Mouse (Mus musculus): ENCODE results near the gene A030014E15Rik. TPM values are rescaled to one million over a fixed set of nuclear protein-coding genes. Genes with fewer than 3 reads are reported as not detected.
"Not testable (repeated sequence)": the region's sequence is repeated elsewhere in the genome, so short reads cannot be mapped to it uniquely, and the experiment has no call there.

A030014E15Rik gene
- not detected in 2 replicates for polyA plus RNA-seq (2014; fragmentation: Nextera tagmentation; extraction: Ambion mirVana)

DNA sequence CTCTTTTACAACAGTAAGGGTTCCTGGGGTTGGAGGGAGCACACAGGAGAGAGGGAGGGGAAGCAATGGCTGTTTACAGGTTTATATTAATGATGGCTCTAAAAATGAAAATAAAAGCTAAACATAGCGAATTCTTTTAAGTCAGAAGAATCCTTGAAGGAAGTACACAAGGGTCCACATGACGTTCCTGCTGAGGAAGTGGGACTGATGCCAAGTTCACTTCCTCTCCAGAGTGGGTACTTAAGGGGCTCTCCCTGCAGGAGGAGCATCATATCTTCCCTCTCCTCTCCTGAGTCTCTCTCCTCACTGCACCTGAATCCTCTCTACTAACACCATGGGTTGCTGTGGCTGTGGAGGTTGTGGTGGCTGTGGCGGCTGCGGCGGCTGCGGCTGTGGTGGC, at the start of gene A030014E15Rik:
Gene A030014E15Rik (plus strand): TSS at position 268 of the 400 bp plus-strand sequence.
- Histone ChIP-seq H3K9me3 (ENCODE audit: control insufficient read depth, low read length) (no peaks in the 10 kb centered on the region), H3K4me3 (ENCODE audit: low read depth, low read length) (no peak within 1 kb of the TSS), H3K4me2 (no peak within 1 kb of the TSS), H3K27ac (ENCODE audit: low read depth, low read length) (no peak within 1 kb of the TSS), H3K36me3 (ENCODE audit: control insufficient read depth, insufficient read depth, low read length) (no peaks in the 10 kb centered on the region), H3K9ac (ENCODE audit: low read depth, low read length) (no peak within 1 kb of the TSS), H3K27me3 (replicated peaks; ENCODE audit: control insufficient read depth, insufficient read depth, low read length) (no peaks in the 10 kb centered on the region; the same call in 1 of the 2 replicates), H3K4me1 (replicated peaks; ENCODE audit: control insufficient read depth, insufficient read depth, low read length) (no peaks in the 10 kb centered on the region)
- 84% methylated on average over 6 of the region's 6 CpGs for WGBS
- ATAC-seq (replicated peaks; ENCODE audit: low FRiP score) (no peak), DNase-seq (ENCODE audit: low spot score) (no peak)

DNA sequence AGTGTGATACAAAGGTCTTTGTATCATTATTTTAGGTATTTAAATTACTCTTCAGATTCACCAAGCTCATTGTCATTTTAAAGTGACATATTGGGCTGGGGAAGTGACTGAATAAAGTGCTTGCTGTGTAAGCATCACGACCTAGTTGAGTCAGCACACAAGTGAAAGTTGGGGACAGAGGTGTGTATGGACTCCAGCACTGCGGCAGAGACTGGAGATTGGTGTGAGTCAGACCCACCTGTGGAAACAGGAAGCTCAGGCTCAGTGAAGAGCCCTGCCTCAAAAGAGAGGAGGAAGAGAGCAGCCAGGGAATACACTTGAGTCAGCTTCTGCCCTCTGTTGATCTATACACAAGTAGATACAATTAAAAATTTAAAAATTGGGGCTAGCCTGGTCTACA, 45.5 kb upstream of the A030014E15Rik start:
- ATAC-seq (replicated peaks; ENCODE audit: low FRiP score), result no peak
- H3K27me3 ChIP-seq (replicated peaks; ENCODE audit: control insufficient read depth, insufficient read depth, low read length), result no peaks in the 10 kb centered on the region
- H3K9ac ChIP-seq (ENCODE audit: low read depth, low read length), result no peak overlapping the region
- peaks cover 14% of the 10 kb centered on the region for H3K36me3 ChIP-seq (ENCODE audit: control insufficient read depth, insufficient read depth, low read length)
- no peaks in the 10 kb centered on the region for H3K4me1 ChIP-seq (replicated peaks; ENCODE audit: control insufficient read depth, insufficient read depth, low read length)
- H3K4me3 ChIP-seq (ENCODE audit: low read depth, low read length), result no peak overlapping the region
- no peak for DNase-seq (ENCODE audit: low spot score)
- no peak overlapping the region for H3K27ac ChIP-seq (ENCODE audit: low read depth, low read length)
- 71% methylated on average over 2 of the region's 2 CpGs for WGBS
- H3K4me2 ChIP-seq, result no peak overlapping the region
- no peaks in the 10 kb centered on the region for H3K9me3 ChIP-seq (ENCODE audit: control insufficient read depth, low read length)

DNA sequence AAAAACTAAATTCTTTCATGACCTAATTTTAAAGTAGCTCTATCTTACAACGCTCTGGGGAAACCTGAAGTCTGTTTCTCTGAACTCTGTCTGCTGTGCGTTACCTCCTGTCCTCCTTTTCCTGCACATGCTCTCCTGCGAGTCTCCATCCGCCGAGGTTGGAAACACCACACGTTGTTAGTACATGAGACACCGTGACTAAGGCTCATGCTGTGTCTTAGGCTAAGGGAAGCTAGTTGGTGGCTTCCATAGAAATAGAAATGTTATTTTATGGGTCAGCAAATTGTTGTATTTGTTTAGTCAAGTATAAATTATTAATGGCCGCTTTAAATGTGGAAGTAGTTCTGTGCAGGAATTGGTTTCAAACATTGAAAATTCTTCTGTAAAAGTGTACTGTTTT, 44.5 kb upstream of the A030014E15Rik start:
- no peaks in the 10 kb centered on the region for H3K4me1 ChIP-seq (replicated peaks; ENCODE audit: control insufficient read depth, insufficient read depth, low read length)

DNA sequence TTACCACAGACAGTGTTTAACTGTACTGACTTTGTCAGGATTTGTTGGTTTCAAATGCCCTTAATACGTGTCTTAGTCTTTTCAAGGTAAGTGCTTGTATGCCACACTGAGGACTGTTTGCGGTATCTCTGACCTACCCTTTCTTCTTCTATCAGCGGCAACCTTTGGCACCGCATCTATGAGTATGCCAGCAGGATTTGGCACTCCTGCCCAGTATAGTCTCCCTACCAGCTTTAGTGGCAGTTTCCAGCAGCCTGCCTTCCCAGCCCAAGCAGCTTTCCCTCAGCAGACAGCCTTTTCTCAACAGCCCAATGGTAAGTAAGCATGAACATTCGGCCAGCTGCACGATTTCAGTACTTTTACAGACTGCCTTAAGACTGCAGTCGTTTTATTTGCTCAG, 31.4 kb upstream of the A030014E15Rik start:
- H3K27ac ChIP-seq (ENCODE audit: low read depth, low read length), result no peak overlapping the region
- no peaks in the 10 kb centered on the region for H3K4me1 ChIP-seq (replicated peaks; ENCODE audit: control insufficient read depth, insufficient read depth, low read length)
- DNase-seq (ENCODE audit: low spot score), result no peak
- no peak for ATAC-seq (replicated peaks; ENCODE audit: low FRiP score)
- H3K36me3 ChIP-seq (ENCODE audit: control insufficient read depth, insufficient read depth, low read length), result peaks cover 16% of the 10 kb centered on the region
- no peak overlapping the region for H3K9ac ChIP-seq (ENCODE audit: low read depth, low read length)
- no peak overlapping the region for H3K4me2 ChIP-seq
- H3K9me3 ChIP-seq (ENCODE audit: control insufficient read depth, low read length), result no peaks in the 10 kb centered on the region
- no peaks in the 10 kb centered on the region for H3K27me3 ChIP-seq (replicated peaks; ENCODE audit: control insufficient read depth, insufficient read depth, low read length)
- H3K4me3 ChIP-seq (ENCODE audit: low read depth, low read length), result no peak overlapping the region
- 94% methylated on average over 7 of the region's 7 CpGs for WGBS

More for the DNA sequence above, 44.5 kb upstream of the A030014E15Rik start:
- no peak overlapping the region for H3K4me2 ChIP-seq
- no peak for ATAC-seq (replicated peaks; ENCODE audit: low FRiP score)
- WGBS, result 94% methylated on average over 8 of the region's 8 CpGs
- DNase-seq (ENCODE audit: low spot score), result no peak
- H3K27ac ChIP-seq (ENCODE audit: low read depth, low read length), result no peak overlapping the region
- peaks cover 14% of the 10 kb centered on the region for H3K36me3 ChIP-seq (ENCODE audit: control insufficient read depth, insufficient read depth, low read length)
- H3K9me3 ChIP-seq (ENCODE audit: control insufficient read depth, low read length), result no peaks in the 10 kb centered on the region
- H3K27me3 ChIP-seq (replicated peaks; ENCODE audit: control insufficient read depth, insufficient read depth, low read length), result no peaks in the 10 kb centered on the region
- H3K9ac ChIP-seq (ENCODE audit: low read depth, low read length), result no peak overlapping the region
- no peak overlapping the region for H3K4me3 ChIP-seq (ENCODE audit: low read depth, low read length)

DNA sequence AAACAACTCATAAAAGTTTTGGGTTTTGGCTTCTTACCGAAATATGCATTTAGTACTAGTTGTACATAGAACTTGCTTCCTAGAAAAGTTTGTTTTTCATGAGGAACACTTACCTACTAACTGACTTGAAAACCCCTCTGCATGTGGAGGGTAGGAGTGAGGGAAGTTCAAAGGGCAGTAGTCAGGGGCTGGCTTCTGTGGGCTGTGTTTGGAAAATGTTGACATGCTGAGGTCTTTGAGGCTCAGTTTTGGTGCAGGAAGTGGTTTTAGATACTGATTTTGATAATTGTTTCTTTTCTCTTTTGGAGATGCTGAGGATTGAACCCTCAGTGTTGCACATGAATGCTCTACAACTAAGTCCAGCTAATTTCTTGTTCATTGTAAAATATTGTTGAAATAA, 24.1 kb upstream of the A030014E15Rik start:
- Histone ChIP-seq H3K4me3 (ENCODE audit: low read depth, low read length) (no peak overlapping the region), H3K4me1 (replicated peaks; ENCODE audit: control insufficient read depth, insufficient read depth, low read length) (no peaks in the 10 kb centered on the region), H3K27ac (ENCODE audit: low read depth, low read length) (no peak overlapping the region), H3K36me3 (ENCODE audit: control insufficient read depth, insufficient read depth, low read length) (peaks cover 12% of the 10 kb centered on the region; the same call in 1 of the 2 replicates), H3K9me3 (ENCODE audit: control insufficient read depth, low read length) (no peaks in the 10 kb centered on the region), H3K4me2 (no peak overlapping the region), H3K27me3 (replicated peaks; ENCODE audit: control insufficient read depth, insufficient read depth, low read length) (no peaks in the 10 kb centered on the region), H3K9ac (ENCODE audit: low read depth, low read length) (no peak overlapping the region)
- ATAC-seq (replicated peaks; ENCODE audit: low FRiP score) (no peak), DNase-seq (ENCODE audit: low spot score) (no peak)
- WGBS, result 94% methylated on average over 1 of the region's 1 CpGs

DNA sequence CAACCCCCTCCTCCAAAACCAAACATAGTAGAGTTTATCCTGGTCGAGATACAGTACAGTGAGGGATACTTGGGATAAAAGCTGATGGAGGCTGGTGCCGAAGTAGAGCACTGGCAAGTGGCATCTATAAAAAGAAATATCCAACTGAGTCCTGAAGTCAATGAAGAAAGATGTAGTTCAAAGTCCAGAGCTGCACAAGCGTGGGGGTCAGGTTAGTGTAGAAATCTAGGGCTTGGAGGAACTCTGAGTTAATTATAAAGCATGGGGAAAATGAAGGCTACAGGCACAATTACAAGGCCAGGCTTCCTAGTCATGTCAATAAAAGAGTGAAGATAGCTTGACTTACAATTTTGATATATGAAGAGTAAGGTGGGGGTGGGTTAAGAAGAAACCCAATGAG, 23.5 kb upstream of the A030014E15Rik start:
- H3K9ac ChIP-seq (ENCODE audit: low read depth, low read length), result no peak overlapping the region
- H3K36me3 ChIP-seq (ENCODE audit: control insufficient read depth, insufficient read depth, low read length), result peaks cover 12% of the 10 kb centered on the region; the same call in 1 of the 2 replicates
- H3K4me3 ChIP-seq (ENCODE audit: low read depth, low read length), result no peak overlapping the region
- WGBS, result 89% methylated on average over 3 of the region's 3 CpGs
- no peak overlapping the region for H3K27ac ChIP-seq (ENCODE audit: low read depth, low read length)
- no peaks in the 10 kb centered on the region for H3K9me3 ChIP-seq (ENCODE audit: control insufficient read depth, low read length)
- no peak for ATAC-seq (replicated peaks; ENCODE audit: low FRiP score)
- no peaks in the 10 kb centered on the region for H3K27me3 ChIP-seq (replicated peaks; ENCODE audit: control insufficient read depth, insufficient read depth, low read length)
- H3K4me1 ChIP-seq (replicated peaks; ENCODE audit: control insufficient read depth, insufficient read depth, low read length), result no peaks in the 10 kb centered on the region
- DNase-seq (ENCODE audit: low spot score), result no peak
- no peak overlapping the region for H3K4me2 ChIP-seq

DNA sequence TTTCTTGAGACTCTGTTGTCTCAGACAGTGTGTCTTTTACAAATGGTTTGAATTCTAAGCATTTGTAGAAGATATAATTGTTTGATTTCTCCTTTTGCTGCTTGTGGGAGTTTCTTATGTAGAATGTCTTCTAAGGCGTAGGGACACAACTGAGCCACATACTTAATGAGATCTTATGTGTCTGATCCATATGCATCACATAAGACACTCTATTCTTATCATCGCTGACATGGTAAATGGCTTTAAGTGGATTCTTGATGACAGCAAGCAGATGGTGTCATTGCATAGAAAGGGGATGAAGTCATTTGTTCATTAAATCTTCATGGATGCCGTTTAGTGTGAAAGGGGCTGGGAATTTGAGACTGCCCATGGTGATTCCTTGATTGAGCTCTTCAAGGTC, 18.8 kb upstream of the A030014E15Rik start:
- no peaks in the 10 kb centered on the region for H3K27me3 ChIP-seq (replicated peaks; ENCODE audit: control insufficient read depth, insufficient read depth, low read length)
- DNase-seq (ENCODE audit: low spot score), result no peak
- H3K9me3 ChIP-seq (ENCODE audit: control insufficient read depth, low read length), result no peaks in the 10 kb centered on the region
- H3K4me1 ChIP-seq (replicated peaks; ENCODE audit: control insufficient read depth, insufficient read depth, low read length), result no peaks in the 10 kb centered on the region
- no peak for ATAC-seq (replicated peaks; ENCODE audit: low FRiP score)
- WGBS, result 84% methylated on average over 3 of the region's 3 CpGs
- no peak overlapping the region for H3K4me2 ChIP-seq
- H3K9ac ChIP-seq (ENCODE audit: low read depth, low read length), result no peak overlapping the region
- H3K27ac ChIP-seq (ENCODE audit: low read depth, low read length), result no peak overlapping the region
- no peak overlapping the region for H3K4me3 ChIP-seq (ENCODE audit: low read depth, low read length)
- peaks cover 12% of the 10 kb centered on the region; the same call in 1 of the 2 replicates for H3K36me3 ChIP-seq (ENCODE audit: control insufficient read depth, insufficient read depth, low read length)

DNA sequence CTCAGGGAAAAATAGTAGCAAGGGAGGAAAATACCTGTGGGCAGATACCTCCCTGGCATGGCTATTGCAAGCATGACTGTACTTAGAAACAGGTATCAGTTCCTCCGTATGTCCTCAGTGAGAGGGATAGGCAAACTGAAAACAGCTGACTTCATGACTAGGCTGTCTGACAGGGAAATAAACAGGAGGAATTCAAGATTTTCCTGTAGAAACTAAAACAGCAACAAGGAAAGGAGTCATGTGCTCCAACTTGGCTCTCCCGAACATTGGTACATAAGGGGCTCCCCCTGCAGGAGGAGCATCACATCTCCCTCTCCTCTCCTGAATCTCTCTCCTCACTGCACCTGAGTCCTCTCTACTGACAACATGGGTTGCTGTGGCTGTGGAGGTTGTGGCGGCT, 11.7 kb upstream of the A030014E15Rik start, which contains the start of gene A030005L19Rik:
Gene A030005L19Rik (plus strand): TSS at position 301 of the 400 bp plus-strand sequence.
- Histone ChIP-seq H3K9ac (ENCODE audit: low read depth, low read length) (no peak within 1 kb of the TSS), H3K4me3 (ENCODE audit: low read depth, low read length) (no peak within 1 kb of the TSS), H3K4me1 (replicated peaks; ENCODE audit: control insufficient read depth, insufficient read depth, low read length) (no peaks in the 10 kb centered on the region; the same call in 1 of the 2 replicates), H3K4me2 (no peak within 1 kb of the TSS), H3K27ac (ENCODE audit: low read depth, low read length) (no peak within 1 kb of the TSS), H3K9me3 (ENCODE audit: control insufficient read depth, low read length) (no peaks in the 10 kb centered on the region), H3K27me3 (replicated peaks; ENCODE audit: control insufficient read depth, insufficient read depth, low read length) (no peaks in the 10 kb centered on the region), H3K36me3 (ENCODE audit: control insufficient read depth, insufficient read depth, low read length) (no peaks in the 10 kb centered on the region)
- ATAC-seq (replicated peaks; ENCODE audit: low FRiP score), result no peak
- no peak for DNase-seq (ENCODE audit: low spot score)
- 95% methylated on average over 3 of the region's 3 CpGs for WGBS

DNA sequence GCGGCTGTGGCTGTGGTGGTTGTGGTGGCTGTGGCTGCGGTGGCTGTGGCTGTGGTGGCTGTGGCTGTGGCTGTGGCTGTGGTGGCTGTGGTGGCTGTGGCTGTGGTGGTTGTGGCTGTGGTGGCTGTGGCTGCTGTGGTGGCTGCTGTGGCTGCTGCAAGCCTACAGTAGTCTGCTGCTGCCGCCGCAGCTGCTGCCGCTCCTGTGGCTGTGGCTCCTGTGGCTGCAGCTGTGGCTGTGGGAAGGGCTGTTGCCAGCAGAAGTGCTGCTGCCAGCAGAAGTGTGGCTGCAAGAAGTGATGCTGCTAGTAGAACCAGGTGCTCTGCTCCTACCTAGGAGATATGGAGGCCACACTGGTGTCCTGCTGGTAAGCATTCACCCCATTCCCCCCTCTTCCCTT, 11.3 kb upstream of the A030014E15Rik start:
- not testable (repeated sequence) for H3K4me3 ChIP-seq (ENCODE audit: low read depth, low read length); ATAC-seq (replicated peaks; ENCODE audit: low FRiP score); H3K9me3 ChIP-seq (ENCODE audit: control insufficient read depth, low read length); H3K27me3 ChIP-seq (replicated peaks; ENCODE audit: control insufficient read depth, insufficient read depth, low read length); DNase-seq (ENCODE audit: low spot score); H3K36me3 ChIP-seq (ENCODE audit: control insufficient read depth, insufficient read depth, low read length); H3K27ac ChIP-seq (ENCODE audit: low read depth, low read length); H3K4me2 ChIP-seq; H3K4me1 ChIP-seq (replicated peaks; ENCODE audit: control insufficient read depth, insufficient read depth, low read length); H3K9ac ChIP-seq (ENCODE audit: low read depth, low read length)
- WGBS, result 82% methylated on average over 5 of the region's 5 CpGs
